Mouse (Mus musculus): Measurements from ENCODE around the gene Glyatl3. TPM values are rescaled to one million over a fixed set of nuclear protein-coding genes. Genes with fewer than 3 reads are reported as not detected.
A peak's percentile ranks its signal among the peaks of the same experiment; 100 is the strongest.

Glyatl3 gene
- total RNA-seq (2022): not detected

DNA sequence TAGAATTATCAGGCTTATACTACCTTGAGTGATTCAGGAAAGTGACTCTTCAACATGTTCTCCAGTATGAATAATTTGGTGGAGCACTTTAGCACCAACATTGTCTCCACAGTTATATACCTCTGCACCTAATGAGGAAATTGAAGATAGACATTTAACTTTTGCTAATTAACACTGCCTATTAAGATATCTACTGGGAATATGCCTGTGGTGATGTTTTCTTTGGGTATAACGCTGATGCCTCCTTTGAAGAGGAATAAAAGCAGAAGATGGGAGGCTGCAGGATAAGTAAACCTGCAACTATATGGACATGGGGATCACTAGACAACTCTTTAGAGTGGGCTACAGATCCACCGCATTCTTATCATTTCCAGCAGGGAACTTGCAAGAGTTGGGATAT, at the start of gene Glyatl3:
Gene Glyatl3, minus strand, starts transcription at position 101 of the 400 bp plus-strand sequence.
- DNase-seq (ENCODE audit: low spot score in 2 of 2): no peak

DNA sequence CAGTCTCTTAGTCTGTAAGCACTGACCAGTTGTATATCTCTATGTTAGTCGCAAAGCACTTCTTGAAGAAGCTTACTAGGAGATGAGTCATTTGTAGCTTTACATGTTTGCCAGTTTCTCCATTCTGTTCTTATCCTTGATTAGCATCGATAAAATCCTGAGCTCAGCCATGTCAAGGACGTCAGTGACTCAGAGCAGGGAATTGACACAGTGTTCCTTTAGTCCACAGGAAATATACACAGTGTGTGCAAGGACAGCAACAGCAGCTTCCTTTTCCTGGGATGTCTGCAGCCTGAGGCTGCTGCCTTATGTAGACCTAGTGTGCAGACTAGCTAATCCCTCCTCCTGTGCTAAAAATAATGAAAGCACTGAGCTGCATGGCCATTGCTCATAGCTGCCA, 34.4 kb upstream of the Glyatl3 start:
- DNase-seq (ENCODE audit: low spot score in 2 of 2): no peak

GRCm38 (mm10) chr17:40934420-40935231, 20.5 kb upstream of the Glyatl3 start, which contains the start of the genes Mut and Cenpq:
Gene Mut (plus strand): TSS chr17:40934685.
Gene Cenpq (minus strand): TSS chr17:40935047.
- DNase-seq (ENCODE audit: low spot score in 2 of 2): peak; percentile 99 to 100

DNA sequence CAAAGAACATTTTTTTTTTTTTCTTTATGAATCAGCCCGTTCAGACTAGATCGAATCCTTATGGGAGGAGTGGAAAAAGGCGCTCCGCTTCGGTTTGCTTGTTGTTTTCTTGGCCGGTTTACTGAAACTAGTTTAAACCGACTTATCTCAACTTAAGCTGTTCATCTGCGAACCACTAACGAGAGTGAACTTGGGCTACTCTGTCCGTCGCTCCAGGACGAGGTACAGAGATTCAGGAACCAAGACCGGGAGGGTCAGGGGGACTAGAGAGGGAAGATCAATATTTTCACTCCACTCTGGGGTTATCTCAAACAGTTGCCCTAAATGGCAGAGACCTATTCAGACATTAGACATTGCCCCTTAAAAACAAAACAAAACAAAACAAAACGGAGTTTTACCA, 19.8 kb upstream of the Glyatl3 start:
- peak in 1 of 2 experiments; percentile 4 for DNase-seq (ENCODE audit: low spot score in 2 of 2)

GRCm38 (mm10) chr17:40915499-40915898, 1.3 kb upstream of the Glyatl3 start:
- no peak for DNase-seq (ENCODE audit: low spot score in 2 of 2)

DNA sequence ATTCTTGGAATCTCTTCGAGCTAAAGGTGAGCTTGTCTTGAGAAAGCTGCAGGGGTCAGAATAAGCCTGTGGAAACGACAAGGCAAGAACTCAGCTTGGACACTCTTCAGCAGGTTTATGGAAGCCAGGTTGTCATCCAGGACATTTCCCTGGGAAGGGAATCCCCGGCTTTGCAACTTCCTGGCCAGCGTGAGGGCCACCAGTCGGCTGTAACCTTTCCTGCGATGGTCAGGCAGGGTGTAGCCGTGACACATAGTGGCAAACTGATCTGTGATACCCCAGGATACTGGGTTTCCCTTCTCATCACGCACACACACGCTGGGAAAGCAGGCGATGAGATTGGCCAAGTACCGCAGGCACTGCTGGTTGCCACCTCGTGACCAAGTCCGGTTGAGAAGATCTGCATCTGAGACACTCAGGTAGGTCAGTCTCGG, 9.4 kb downstream of the Glyatl3 start:
- DNase-seq (ENCODE audit: low spot score in 2 of 2): no peak

DNA sequence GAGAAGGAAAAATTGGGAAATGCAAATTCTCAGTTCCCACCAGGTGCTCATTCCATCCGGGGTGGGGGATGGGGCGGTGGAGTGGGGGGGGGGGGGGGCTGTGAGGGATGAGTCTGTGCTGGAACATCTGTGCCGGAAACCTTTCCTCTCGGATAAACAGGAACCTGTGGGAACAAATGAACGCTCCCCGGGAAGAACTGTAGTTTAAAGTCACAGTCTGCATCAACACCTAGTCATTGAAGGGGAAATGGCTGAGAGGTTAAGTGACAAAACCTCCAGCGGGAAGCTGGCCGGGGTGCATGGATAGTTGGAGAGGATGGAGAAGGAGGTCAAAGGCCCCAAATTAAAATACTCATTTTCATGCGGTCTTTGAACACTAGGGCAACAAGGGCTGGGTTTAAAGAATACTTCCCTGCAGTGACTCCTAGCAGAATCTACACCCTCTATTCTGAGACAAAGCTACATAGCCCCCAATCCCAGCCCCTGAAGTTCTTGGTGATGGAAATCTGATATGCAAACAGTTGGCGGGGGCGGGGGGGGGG, 10.0 kb downstream of the Glyatl3 start:
- no peak for DNase-seq (ENCODE audit: low spot score in 2 of 2)

DNA sequence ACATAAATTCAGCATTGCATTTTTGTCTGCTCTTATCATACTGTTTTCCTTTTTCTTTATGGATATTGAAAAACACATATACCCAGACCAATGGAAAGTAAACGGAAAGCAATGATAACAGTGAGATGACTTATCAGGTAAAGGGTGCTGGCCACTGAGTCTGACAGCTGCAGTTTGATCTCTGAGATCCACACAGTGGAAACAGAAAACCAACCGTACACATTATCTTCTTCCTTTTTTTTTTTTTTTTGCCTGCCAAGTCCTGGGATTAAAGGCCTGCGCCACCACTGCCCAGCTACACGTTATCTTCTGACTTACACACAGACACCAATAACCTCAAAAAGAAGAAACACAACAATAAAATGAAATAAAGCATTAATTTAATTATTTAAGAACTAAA, 10.8 kb downstream of the Glyatl3 start:
- no peak for DNase-seq (ENCODE audit: low spot score in 2 of 2)

- DNase-seq (ENCODE audit: low spot score in 2 of 2): no peak
These were observed 14.3 kb downstream of the Glyatl3 start for GRCm38 (mm10) chr17:40899783-40900363.

DNA sequence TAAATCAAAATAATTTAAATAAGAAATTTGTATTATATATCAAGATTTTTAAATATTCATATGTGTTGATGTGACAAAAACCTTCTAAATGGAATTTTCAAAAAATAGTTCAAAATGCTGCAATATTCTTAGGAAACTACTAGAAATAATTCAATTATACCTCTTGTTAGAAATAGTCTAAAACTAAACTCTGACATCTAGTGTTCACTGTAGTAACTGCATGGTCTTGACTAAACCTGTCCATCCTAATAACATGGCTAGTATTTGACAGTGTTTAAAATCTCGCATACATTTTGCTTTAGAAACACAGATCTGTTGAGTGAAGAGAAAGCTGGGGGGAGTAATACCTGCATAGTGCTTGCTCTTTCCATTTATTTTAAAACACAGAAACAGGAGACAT, 17.3 kb downstream of the Glyatl3 start:
- no peak for DNase-seq (ENCODE audit: low spot score in 2 of 2)

DNA sequence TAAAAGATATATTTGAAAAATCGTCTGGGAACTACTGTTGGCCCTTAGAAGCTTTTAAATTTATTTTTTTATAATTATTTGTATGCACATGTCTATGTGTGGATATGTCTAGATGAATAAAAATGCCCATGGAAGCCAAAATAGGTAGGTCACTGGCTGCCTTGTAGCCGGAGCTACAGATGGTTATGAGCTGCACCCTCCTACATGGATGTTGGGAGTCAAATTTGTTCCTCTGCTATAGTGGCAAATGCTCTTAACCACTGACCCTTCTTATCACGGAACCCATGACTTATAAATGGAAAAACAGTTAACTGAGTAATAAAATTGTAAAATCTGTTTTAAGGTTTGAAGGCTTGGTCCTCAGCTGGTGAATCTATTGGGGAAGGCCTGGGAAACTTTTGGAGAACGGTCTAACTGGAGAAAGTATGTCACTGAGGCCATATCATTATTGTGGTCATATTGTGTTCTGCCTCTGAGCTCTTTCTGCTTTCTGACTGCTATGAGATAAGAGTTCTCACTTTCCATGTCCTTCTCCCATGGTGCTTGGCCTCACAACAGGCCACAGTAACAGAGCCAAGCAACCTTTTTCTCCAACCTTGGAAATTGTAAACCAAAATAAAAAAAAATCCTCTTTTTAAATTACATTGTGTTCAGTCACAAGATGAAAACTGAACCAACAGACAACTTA, 26.2 kb downstream of the Glyatl3 start:
- DNase-seq (ENCODE audit: low spot score in 2 of 2): no peak

GRCm38 (mm10) chr17:40885155-40885554, 29.0 kb downstream of the Glyatl3 start:
- no peak for DNase-seq (ENCODE audit: low spot score in 2 of 2)

DNA sequence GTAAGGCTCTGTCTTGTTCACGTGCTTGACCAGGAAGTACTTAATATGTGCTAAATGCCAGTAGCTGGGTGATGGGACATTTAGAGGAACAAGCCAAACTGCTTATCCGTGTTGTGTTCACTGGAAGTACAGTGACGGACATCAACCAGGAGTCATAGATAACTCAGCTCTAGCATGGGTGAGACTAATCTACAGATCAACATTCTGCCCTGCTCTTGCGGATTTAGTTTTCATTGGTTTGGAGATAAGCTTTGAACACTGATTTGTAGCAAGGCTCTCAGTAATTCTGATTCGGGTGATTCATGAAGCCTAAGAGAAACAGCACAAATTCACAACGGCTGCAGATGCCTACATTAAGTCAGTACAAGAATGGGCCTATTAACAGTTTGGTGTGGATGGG, 32.0 kb downstream of the Glyatl3 start:
- DNase-seq (ENCODE audit: low spot score in 2 of 2): no peak

- no peak for DNase-seq (ENCODE audit: low spot score in 2 of 2)
These were observed 34.0 kb downstream of the Glyatl3 start, which contains the start of gene 9130008F23Rik for GRCm38 (mm10) chr17:40879924-40880691. Gene 9130008F23Rik (minus strand): TSS chr17:40880559.

GRCm38 (mm10) chr17:40879528-40879923, 34.6 kb downstream of the Glyatl3 start:
- no peak for DNase-seq (ENCODE audit: low spot score in 2 of 2)

DNA sequence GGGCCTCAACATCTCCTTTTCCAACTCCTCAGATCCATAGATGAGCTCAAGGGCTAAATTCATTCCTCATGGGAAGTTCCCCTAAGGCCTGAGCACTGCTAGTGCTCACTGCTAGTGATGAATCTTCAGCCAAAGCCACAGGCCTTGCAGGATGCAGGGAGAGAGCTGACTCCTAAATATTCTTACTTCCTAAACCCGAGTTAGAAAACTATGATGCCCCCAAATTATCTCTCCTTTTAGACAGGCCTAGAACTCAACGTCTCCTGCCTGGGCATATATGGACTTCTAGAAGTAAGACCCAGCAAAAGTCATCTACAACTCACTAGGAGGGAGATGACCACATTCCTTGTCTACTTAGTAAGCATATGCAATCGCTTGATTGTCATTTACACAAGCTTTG, 36.4 kb downstream of the Glyatl3 start:
- DNase-seq (ENCODE audit: low spot score in 2 of 2): no peak

DNA sequence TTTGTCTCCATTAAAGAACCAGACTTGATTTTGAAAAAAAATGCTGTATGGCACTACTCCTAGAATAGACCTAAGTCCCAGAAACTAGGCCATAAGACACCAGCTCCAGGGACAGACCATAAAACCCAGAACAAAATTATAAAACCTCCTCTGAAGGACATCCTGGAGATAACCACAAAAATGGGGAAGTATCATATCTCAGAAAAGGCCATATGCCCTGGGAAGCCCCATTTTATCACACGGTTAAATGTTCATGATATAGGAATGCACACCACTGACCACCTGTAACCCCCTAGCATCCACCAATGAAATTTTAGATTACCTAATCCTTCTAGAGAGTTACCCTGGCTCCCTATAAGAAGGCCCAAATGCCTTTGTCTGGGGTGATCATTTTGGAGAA, 38.6 kb downstream of the Glyatl3 start:
- no peak for DNase-seq (ENCODE audit: low spot score in 2 of 2)

DNA sequence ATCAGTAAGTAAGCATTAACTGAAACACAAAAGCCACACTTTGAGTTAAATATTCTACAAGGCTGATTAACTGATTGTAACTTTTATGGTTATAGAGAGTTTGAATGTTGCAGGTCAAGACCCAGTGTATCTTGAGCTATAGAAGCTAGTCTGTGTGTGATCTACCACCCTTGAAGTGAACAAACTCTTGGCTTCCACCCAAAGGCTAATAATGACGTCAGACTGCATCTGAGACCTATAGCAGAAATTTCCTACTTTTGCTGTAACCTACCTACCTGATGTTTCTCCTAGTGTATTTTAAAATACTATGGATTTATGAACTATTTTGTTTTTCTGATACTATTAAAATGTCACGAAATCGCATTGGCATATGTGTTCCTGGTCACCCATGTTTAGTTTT, 39.4 kb downstream of the Glyatl3 start:
- DNase-seq (ENCODE audit: low spot score in 2 of 2): no peak

DNA sequence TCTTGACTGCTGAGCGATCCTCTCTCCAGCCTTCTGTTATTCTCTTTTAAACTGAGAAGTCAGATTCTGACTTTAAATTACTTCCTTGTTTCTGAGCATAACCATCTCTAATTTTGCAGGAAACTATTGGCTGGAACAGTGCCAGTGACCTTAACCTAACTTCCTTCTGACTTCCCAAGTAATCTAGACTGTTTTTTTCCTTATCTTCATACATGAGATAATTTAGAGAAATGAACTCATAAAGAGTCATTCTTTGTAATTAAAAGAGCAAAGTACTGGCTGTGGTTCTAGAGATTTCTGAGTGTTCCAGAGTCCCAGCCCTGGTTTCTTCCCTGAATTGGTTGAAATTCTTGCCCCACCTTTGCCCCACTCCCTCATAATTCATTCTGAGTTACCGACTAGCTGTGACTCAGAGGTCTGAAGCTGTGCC, 40.6 kb downstream of the Glyatl3 start:
- DNase-seq (ENCODE audit: low spot score in 2 of 2): no peak

DNA sequence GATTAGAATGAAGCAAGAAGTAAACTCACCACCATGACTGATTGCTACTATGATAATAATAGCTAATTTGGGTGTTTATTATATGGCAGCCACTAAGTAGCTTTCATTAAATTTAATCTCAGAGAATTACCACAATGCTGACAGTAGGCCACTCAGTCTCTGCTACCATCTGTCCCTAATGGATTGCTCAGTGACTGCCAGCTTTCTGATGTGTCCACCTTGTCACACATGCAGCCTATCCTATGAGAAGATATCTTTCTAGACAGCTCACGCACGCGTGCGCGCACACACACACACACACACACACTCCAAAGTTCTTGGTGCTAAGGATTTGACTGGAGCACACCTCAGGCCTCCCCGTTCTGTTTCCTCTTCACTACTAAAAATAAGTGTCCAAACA, 41.5 kb downstream of the Glyatl3 start:
- DNase-seq (ENCODE audit: low spot score in 2 of 2): no peak
